Mouse (Mus musculus): Measurements from ENCODE around the gene Ica1. TPM values are rescaled to one million over a fixed set of nuclear protein-coding genes. Genes with fewer than 3 reads are reported as not detected.
A peak's percentile ranks its signal among the peaks of the same experiment; 100 is the strongest.

Gene Ica1
- polyA plus RNA-seq, 1 experiment, result 46.7 TPM

DNA sequence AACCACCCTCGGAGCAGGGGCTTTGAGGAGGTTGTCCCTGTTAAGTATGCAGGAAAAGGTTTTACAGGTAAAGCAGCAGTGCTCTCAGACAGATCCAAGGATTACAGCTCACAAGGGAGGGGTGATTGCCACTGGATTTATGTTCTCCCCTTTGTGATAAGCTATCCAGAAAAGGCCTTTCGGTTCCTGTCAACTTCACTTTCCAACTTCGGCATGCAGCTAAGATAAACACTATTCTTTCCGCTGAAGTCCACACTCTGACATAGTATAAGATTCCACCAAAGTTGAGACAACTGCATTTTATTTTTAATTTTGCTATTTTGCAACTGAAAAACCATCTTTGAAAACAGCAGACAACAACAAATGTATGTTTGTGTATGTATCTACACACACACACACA, 119.9 kb downstream of the Ica1 start:
- TF ChIP-seq POLR2A (IDR thresholded peaks at IDR 0.05; ENCODE audit: extremely low read depth, insufficient read depth, low read length), result no peak
- TF ChIP-seq CTCF (IDR thresholded peaks at IDR 0.05; ENCODE audit: extremely low read depth, insufficient read depth, low read length), result no peak
- Histone ChIP-seq H3K27ac (ENCODE audit: insufficient read depth, low read length) (no peak overlapping the region), H3K4me3 (ENCODE audit: insufficient read depth, low read length) (no peak overlapping the region), H3K4me1 (ENCODE audit: control insufficient read depth, insufficient read depth, low read length) (no peaks in the 10 kb centered on the region)

GRCm38 (mm10) chr6:8657459-8657858, 120.8 kb downstream of the Ica1 start:
- TF ChIP-seq POLR2A (IDR thresholded peaks at IDR 0.05; ENCODE audit: extremely low read depth, insufficient read depth, low read length) (no peak), CTCF (IDR thresholded peaks at IDR 0.05; ENCODE audit: extremely low read depth, insufficient read depth, low read length) (no peak)
- Histone ChIP-seq H3K27ac (ENCODE audit: insufficient read depth, low read length) (no peak overlapping the region), H3K4me3 (ENCODE audit: insufficient read depth, low read length) (no peak overlapping the region), H3K4me1 (ENCODE audit: control insufficient read depth, insufficient read depth, low read length) (no peaks in the 10 kb centered on the region)

GRCm38 (mm10) chr6:8655454-8655853, 122.8 kb downstream of the Ica1 start:
- no peak overlapping the region for H3K4me3 ChIP-seq (ENCODE audit: insufficient read depth, low read length)
- H3K4me1 ChIP-seq (ENCODE audit: control insufficient read depth, insufficient read depth, low read length), result no peaks in the 10 kb centered on the region
- no peak for TF ChIP-seq POLR2A (IDR thresholded peaks at IDR 0.05; ENCODE audit: extremely low read depth, insufficient read depth, low read length)
- TF ChIP-seq CTCF (IDR thresholded peaks at IDR 0.05; ENCODE audit: extremely low read depth, insufficient read depth, low read length), result no peak
- no peak overlapping the region for H3K27ac ChIP-seq (ENCODE audit: insufficient read depth, low read length)

DNA sequence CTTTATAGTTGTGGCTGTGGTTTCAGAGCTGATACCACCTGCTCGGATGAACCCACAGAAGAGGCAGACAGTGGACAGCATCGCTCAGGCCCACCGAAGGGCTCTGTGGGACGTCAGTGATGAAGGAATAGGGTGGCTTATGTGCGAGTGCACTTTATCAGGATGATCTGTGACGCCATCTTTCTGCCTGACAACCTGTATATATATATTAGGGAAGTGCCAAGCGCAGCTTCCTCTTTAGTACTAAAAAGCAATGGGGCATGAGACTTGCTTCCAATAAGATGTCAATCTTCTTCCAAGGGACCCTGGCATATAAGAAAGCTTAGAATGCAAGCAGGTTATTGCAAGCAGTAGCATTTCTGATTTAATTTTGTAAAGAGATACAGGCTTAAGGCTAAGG, 127.9 kb downstream of the Ica1 start:
- Histone ChIP-seq H3K27ac (ENCODE audit: insufficient read depth, low read length) (no peak overlapping the region), H3K4me1 (ENCODE audit: control insufficient read depth, insufficient read depth, low read length) (peaks cover 7% of the 10 kb centered on the region), H3K4me3 (ENCODE audit: insufficient read depth, low read length) (no peak overlapping the region)
- TF ChIP-seq CTCF (IDR thresholded peaks at IDR 0.05; ENCODE audit: extremely low read depth, insufficient read depth, low read length) (no peak), POLR2A (IDR thresholded peaks at IDR 0.05; ENCODE audit: extremely low read depth, insufficient read depth, low read length) (no peak)

DNA sequence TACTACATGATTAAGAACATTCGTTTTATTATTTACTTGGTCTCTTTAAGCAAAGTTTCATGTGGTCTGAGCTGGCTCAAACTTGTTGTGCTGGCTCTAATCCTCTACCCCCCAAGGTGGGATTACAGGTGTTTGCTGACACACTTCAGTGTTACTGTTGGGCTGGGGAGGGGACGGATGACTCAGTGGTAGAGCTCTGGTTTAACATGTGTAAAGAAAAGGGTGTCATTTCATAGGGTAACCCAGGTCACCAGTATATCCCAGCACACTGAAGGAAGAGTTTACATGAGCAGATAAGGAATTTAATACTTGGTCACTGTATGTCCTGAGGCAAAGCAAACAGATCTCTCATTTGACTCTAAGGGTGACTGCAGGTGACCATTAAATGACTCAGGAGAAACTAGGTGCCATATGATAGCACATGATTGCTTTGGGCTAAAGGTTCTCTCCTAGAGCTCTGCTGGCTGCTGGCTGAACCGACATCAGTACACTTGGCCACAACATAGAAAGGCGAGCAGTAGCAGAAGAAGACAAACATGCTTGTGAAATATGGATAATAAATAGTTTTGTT, 128.9 kb downstream of the Ica1 start:
- Histone ChIP-seq H3K4me1 (ENCODE audit: control insufficient read depth, insufficient read depth, low read length) (peaks cover 8% of the 10 kb centered on the region), H3K4me3 (ENCODE audit: insufficient read depth, low read length) (no peak overlapping the region)
- TF ChIP-seq CTCF (IDR thresholded peaks at IDR 0.05; ENCODE audit: extremely low read depth, insufficient read depth, low read length) (no peak), POLR2A (IDR thresholded peaks at IDR 0.05; ENCODE audit: extremely low read depth, insufficient read depth, low read length) (no peak)

DNA sequence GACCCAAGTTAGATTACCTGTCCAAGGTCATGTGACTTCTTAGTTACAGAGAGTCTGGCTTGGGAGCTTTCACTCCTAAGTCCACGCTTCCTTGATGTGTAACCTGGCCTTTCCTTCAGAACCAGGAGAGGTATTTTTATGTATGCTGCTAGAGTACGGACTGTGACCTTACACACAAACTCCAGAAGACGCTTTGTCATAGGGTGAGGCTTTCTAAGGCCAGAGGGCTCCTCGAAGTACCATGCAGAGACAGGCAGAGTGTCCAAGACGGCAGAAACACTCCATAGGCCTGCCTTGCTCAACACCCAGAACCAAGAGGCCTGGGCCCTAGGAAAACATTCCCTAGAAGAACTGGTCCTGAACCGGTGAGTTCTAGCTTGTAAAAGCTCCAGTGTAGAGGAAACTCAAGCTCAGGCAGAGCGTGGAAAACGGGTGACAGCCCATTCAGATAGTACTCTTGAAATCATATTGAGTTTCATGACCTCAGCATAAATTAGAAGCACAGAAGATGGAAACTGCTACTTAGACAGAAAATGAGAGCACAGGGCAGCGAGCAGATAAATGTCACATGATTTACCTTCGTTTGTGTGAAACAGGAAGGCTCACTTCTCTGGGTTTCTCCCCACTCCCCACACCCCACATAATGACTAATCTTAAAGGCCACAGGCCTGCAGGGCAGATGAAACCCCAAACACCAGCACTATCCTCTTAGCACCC, 129.9 kb downstream of the Ica1 start:
- Histone ChIP-seq H3K4me3 (ENCODE audit: insufficient read depth, low read length) (no peak overlapping the region), H3K27ac (ENCODE audit: insufficient read depth, low read length) (no peak overlapping the region), H3K4me1 (ENCODE audit: control insufficient read depth, insufficient read depth, low read length) (peaks cover 10% of the 10 kb centered on the region)
- TF ChIP-seq CTCF (IDR thresholded peaks at IDR 0.05; ENCODE audit: extremely low read depth, insufficient read depth, low read length) (no peak), POLR2A (IDR thresholded peaks at IDR 0.05; ENCODE audit: extremely low read depth, insufficient read depth, low read length) (no peak)

More for the DNA sequence above, 128.9 kb downstream of the Ica1 start:
- no peak overlapping the region for H3K27ac ChIP-seq (ENCODE audit: insufficient read depth, low read length)

DNA sequence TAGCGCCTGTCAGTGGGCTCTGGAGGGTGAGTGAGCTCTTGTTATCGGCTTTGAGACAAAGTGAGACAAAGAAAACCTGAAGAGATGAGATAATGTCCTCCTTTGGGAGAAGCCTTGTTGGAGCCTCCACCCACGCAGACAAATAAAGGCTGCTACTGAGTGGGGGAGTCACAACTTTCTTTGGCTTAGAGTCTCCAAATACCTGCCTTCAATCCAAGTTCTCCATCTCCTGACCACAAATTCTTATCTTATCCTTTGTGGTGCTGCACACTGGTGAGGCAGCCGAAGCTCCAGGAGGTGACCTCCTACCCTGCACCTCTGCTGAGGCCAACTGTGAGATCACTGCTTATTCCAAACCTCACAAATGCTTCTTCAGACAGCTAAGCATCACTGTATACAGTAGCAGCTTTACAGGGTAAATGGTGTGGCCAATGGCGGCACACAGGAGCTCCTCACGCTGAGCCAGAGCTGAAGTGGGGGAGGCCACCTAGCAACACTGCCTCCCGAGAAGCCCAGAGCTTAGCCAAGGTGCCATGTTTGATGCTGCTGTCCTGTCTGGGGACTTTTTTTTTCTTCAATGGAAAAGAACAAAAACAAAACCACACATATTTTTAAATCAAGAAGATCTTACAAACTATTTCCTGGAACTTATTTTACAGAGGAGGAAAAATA, 130.6 kb downstream of the Ica1 start:
- TF ChIP-seq POLR2A (IDR thresholded peaks at IDR 0.05; ENCODE audit: extremely low read depth, insufficient read depth, low read length) (no peak), CTCF (IDR thresholded peaks at IDR 0.05; ENCODE audit: extremely low read depth, insufficient read depth, low read length) (no peak)
- H3K4me3 ChIP-seq (ENCODE audit: insufficient read depth, low read length), result no peak overlapping the region
- H3K4me1 ChIP-seq (ENCODE audit: control insufficient read depth, insufficient read depth, low read length), result peaks cover 10% of the 10 kb centered on the region
- H3K27ac ChIP-seq (ENCODE audit: insufficient read depth, low read length), result no peak overlapping the region

DNA sequence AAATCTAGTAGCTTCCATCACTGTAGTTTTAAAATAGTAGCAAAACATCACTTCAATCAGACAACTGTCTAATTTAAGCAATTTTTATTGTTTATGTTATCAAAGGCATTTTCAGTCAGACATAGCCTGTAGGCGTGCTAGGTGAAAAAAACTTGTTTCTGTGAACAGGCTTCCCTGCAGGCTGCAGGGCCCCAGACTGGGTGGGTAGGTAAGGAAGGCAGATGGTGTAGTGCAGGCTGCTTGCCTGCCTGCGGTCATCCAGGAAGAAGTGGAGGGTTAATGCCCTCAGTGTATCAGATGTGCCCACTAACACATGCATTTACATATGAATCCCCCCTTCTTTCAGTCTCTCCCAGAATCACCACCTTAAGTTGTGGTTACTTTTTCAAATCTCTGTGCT, 132.6 kb downstream of the Ica1 start:
- Histone ChIP-seq H3K4me3 (ENCODE audit: insufficient read depth, low read length) (no peak overlapping the region), H3K27ac (ENCODE audit: insufficient read depth, low read length) (no peak overlapping the region), H3K4me1 (ENCODE audit: control insufficient read depth, insufficient read depth, low read length) (peaks cover 10% of the 10 kb centered on the region)
- TF ChIP-seq POLR2A (IDR thresholded peaks at IDR 0.05; ENCODE audit: extremely low read depth, insufficient read depth, low read length) (no peak), CTCF (IDR thresholded peaks at IDR 0.05; ENCODE audit: extremely low read depth, insufficient read depth, low read length) (no peak)

DNA sequence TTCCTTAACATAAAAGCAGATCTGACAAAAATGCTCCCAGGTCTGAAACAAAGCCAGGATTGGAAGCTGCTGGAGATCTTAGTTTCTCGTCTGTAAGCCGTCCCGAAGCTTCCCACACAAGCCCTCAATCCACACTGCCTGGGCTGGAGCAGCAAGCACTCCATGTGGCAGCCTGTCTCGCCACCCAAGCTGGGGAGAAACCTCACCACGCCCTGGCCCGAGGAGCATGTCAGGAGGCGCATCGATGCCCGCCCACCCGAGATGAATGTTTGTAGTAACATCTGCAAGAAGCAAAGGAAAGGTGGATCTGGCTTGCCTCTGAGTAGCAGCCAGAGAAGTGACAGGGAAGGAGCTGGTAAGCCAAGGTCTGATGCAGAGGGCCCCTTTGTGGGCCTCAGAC, 133.6 kb downstream of the Ica1 start:
- TF ChIP-seq CTCF (IDR thresholded peaks at IDR 0.05; ENCODE audit: extremely low read depth, insufficient read depth, low read length) (no peak), POLR2A (IDR thresholded peaks at IDR 0.05; ENCODE audit: extremely low read depth, insufficient read depth, low read length) (no peak)
- Histone ChIP-seq H3K4me1 (ENCODE audit: control insufficient read depth, insufficient read depth, low read length) (peaks cover 10% of the 10 kb centered on the region), H3K4me3 (ENCODE audit: insufficient read depth, low read length) (no peak overlapping the region), H3K27ac (ENCODE audit: insufficient read depth, low read length) (peak overlapping the region; percentile 74)

- Histone ChIP-seq H3K4me1 (ENCODE audit: control insufficient read depth, insufficient read depth, low read length) (peaks cover 15% of the 10 kb centered on the region), H3K27ac (ENCODE audit: insufficient read depth, low read length) (no peak overlapping the region), H3K4me3 (ENCODE audit: insufficient read depth, low read length) (no peak overlapping the region)
- TF ChIP-seq CTCF (IDR thresholded peaks at IDR 0.05; ENCODE audit: extremely low read depth, insufficient read depth, low read length) (no peak), POLR2A (IDR thresholded peaks at IDR 0.05; ENCODE audit: extremely low read depth, insufficient read depth, low read length) (no peak)
Measured at GRCm38 (mm10) chr6:8640863-8641262, 137.4 kb downstream of the Ica1 start.
